Mouse (Mus musculus): ENCODE measurements around the gene Tmem248. TPM values are rescaled to one million over a fixed set of nuclear protein-coding genes. Genes with fewer than 3 reads are reported as not detected.

Tmem248 gene
- polyA plus RNA-seq, 1 experiment from 2014 or later = 27.3 TPM

GRCm38 (mm10) chr5:130283079-130283732 lies 66.3 kb downstream of the Tmem248 start:
- H3K4me3 ChIP-seq (ENCODE audit: low read length) = no peak overlapping the region
- no peak overlapping the region for H3K27ac ChIP-seq (ENCODE audit: low read length)
- 94% methylated on average over 9 of the region's 9 CpGs for WGBS
- H3K27me3 ChIP-seq (replicated peaks; ENCODE audit: control insufficient read depth, insufficient read depth, low read length) = no peaks in the 10 kb centered on the region
- no peaks in the 10 kb centered on the region for H3K9me3 ChIP-seq (ENCODE audit: control insufficient read depth, low read length)
- no peaks in the 10 kb centered on the region for H3K4me1 ChIP-seq (ENCODE audit: control insufficient read depth, insufficient read depth, low read length)
- no peak overlapping the region for H3K4me2 ChIP-seq (ENCODE audit: low read depth, low read length)
- no peak for ATAC-seq
- H3K36me3 ChIP-seq (ENCODE audit: control insufficient read depth, insufficient read depth, low read length) = peaks cover 2% of the 10 kb centered on the region; the same call in 1 of the 2 replicates
- H3K9ac ChIP-seq (ENCODE audit: low read depth, low read length) = no peak overlapping the region

GRCm38 (mm10) chr5:130288106-130288505 lies 71.2 kb downstream of the Tmem248 start:
- ATAC-seq = no peak
- Histone ChIP-seq H3K27ac (ENCODE audit: low read length) (no peak overlapping the region), H3K27me3 (replicated peaks; ENCODE audit: control insufficient read depth, insufficient read depth, low read length) (no peaks in the 10 kb centered on the region), H3K9me3 (ENCODE audit: control insufficient read depth, low read length) (no peaks in the 10 kb centered on the region), H3K4me3 (ENCODE audit: low read length) (no peak overlapping the region), H3K4me2 (ENCODE audit: low read depth, low read length) (no peak overlapping the region), H3K36me3 (ENCODE audit: control insufficient read depth, insufficient read depth, low read length) (peaks cover 5% of the 10 kb centered on the region; the same call in 1 of the 2 replicates), H3K4me1 (ENCODE audit: control insufficient read depth, insufficient read depth, low read length) (no peaks in the 10 kb centered on the region), H3K9ac (ENCODE audit: low read depth, low read length) (no peak overlapping the region)
- 94% methylated on average over 7 of the region's 7 CpGs for WGBS

GRCm38 (mm10) chr5:130290242-130290641 lies 73.4 kb downstream of the Tmem248 start:
- Histone ChIP-seq H3K4me2 (ENCODE audit: low read depth, low read length) (no peak overlapping the region), H3K9ac (ENCODE audit: low read depth, low read length) (no peak overlapping the region), H3K4me1 (ENCODE audit: control insufficient read depth, insufficient read depth, low read length) (no peaks in the 10 kb centered on the region), H3K27me3 (replicated peaks; ENCODE audit: control insufficient read depth, insufficient read depth, low read length) (no peaks in the 10 kb centered on the region), H3K27ac (ENCODE audit: low read length) (no peak overlapping the region), H3K9me3 (ENCODE audit: control insufficient read depth, low read length) (no peaks in the 10 kb centered on the region), H3K4me3 (ENCODE audit: low read length) (no peak overlapping the region), H3K36me3 (ENCODE audit: control insufficient read depth, insufficient read depth, low read length) (peaks cover 5% of the 10 kb centered on the region; the same call in 1 of the 2 replicates)
- WGBS = 96% methylated on average over 6 of the region's 6 CpGs
- ATAC-seq = no peak

- H3K4me3 ChIP-seq (ENCODE audit: low read length) = no peak overlapping the region
- H3K4me2 ChIP-seq (ENCODE audit: low read depth, low read length) = no peak overlapping the region
- no peak for ATAC-seq
- H3K9me3 ChIP-seq (ENCODE audit: control insufficient read depth, low read length) = no peaks in the 10 kb centered on the region
- H3K27me3 ChIP-seq (replicated peaks; ENCODE audit: control insufficient read depth, insufficient read depth, low read length) = no peaks in the 10 kb centered on the region
- H3K27ac ChIP-seq (ENCODE audit: low read length) = no peak overlapping the region
- peaks cover 5% of the 10 kb centered on the region; the same call in 1 of the 2 replicates for H3K36me3 ChIP-seq (ENCODE audit: control insufficient read depth, insufficient read depth, low read length)
- WGBS = 93% methylated on average over 12 of the region's 12 CpGs
- no peaks in the 10 kb centered on the region for H3K4me1 ChIP-seq (ENCODE audit: control insufficient read depth, insufficient read depth, low read length)
- H3K9ac ChIP-seq (ENCODE audit: low read depth, low read length) = no peak overlapping the region
Measured at GRCm38 (mm10) chr5:130290775-130291174, 73.9 kb downstream of the Tmem248 start.

- H3K4me1 ChIP-seq (ENCODE audit: control insufficient read depth, insufficient read depth, low read length) = no peaks in the 10 kb centered on the region
- peaks cover 7% of the 10 kb centered on the region; the same call in 1 of the 2 replicates for H3K36me3 ChIP-seq (ENCODE audit: control insufficient read depth, insufficient read depth, low read length)
- WGBS = 87% methylated on average over 4 of the region's 4 CpGs
- no peaks in the 10 kb centered on the region for H3K9me3 ChIP-seq (ENCODE audit: control insufficient read depth, low read length)
- ATAC-seq = no peak
- H3K27me3 ChIP-seq (replicated peaks; ENCODE audit: control insufficient read depth, insufficient read depth, low read length) = no peaks in the 10 kb centered on the region
- H3K4me3 ChIP-seq (ENCODE audit: low read length) = no peak overlapping the region
- no peak overlapping the region for H3K27ac ChIP-seq (ENCODE audit: low read length)
- no peak overlapping the region for H3K4me2 ChIP-seq (ENCODE audit: low read depth, low read length)
- no peak overlapping the region for H3K9ac ChIP-seq (ENCODE audit: low read depth, low read length)
Measured at GRCm38 (mm10) chr5:130292976-130293375, 76.1 kb downstream of the Tmem248 start.

Other genes with a start within 250 kb of the Tmem248 start
- 110 and 131 TPM in 2 replicates for gene Gusb, start 214.0 kb upstream of the Tmem248 start, polyA plus RNA-seq (2015; fragmentation: Nextera tagmentation; extraction: Ambion mirVana)
- 74.1 and 89.4 TPM in 2 replicates for gene Asl, start 187.8 kb upstream of the Tmem248 start, polyA plus RNA-seq (2015; fragmentation: Nextera tagmentation; extraction: Ambion mirVana)
- 37.2 and 38.7 TPM in 2 replicates for gene Crcp, start 187.8 kb upstream of the Tmem248 start, polyA plus RNA-seq (2015; fragmentation: Nextera tagmentation; extraction: Ambion mirVana)
- 46.4 and 51.7 TPM in 2 replicates for gene Tpst1, start 143.8 kb upstream of the Tmem248 start, polyA plus RNA-seq (2015; fragmentation: Nextera tagmentation; extraction: Ambion mirVana)
- gene Kctd7, start 72.2 kb upstream of the Tmem248 start, polyA plus RNA-seq (2015; fragmentation: Nextera tagmentation; extraction: Ambion mirVana) = 3.7 and 4.1 TPM in 2 replicates
- 26.1 and 26.8 TPM in 2 replicates for gene Rabgef1, start 45.3 kb upstream of the Tmem248 start, polyA plus RNA-seq (2015; fragmentation: Nextera tagmentation; extraction: Ambion mirVana)
- 78.1 and 83.6 TPM in 2 replicates for gene Sbds, start 38.4 kb downstream of the Tmem248 start, polyA plus RNA-seq (2015; fragmentation: Nextera tagmentation; extraction: Ambion mirVana)
- 22.6 and 24.8 TPM in 2 replicates for gene Tyw1, start 38.5 kb downstream of the Tmem248 start, polyA plus RNA-seq (2015; fragmentation: Nextera tagmentation; extraction: Ambion mirVana)
- gene Caln1, start 152.4 kb downstream of the Tmem248 start, polyA plus RNA-seq (2015; fragmentation: Nextera tagmentation; extraction: Ambion mirVana) = 0.09 and 0.27 TPM in 2 replicates
- not detected in 2 replicates for gene A330070K13Rik, start 167.6 kb downstream of the Tmem248 start, polyA plus RNA-seq (2015; fragmentation: Nextera tagmentation; extraction: Ambion mirVana)

Data from intestine, embryonic 16.5 days (tissue).